Mouse (Mus musculus) liver, embryonic 14.5 days (tissue): ENCODE measurements around the gene Abcg5.

Experiments used
- CTCF ChIP-seq: IDR thresholded peaks from 2 replicates; pipeline ENCODE4 v1.5.1; 2016; ENCODE audit warnings: antibody characterized with exemption, low read depth, control low read depth
- EP300 ChIP-seq: IDR thresholded peaks from 2 replicates; pipeline ENCODE4 v1.6.1; 2016; ENCODE audit warnings: antibody characterized with exemption, low read depth

GRCm38 (mm10) chr17:84716252-84716872, 33.6 kb upstream of the Abcg5 start:
- TF ChIP-seq EP300 (no peak), CTCF (no peak)
